Mouse (Mus musculus) lung, embryonic 16.5 days (tissue): ENCODE data around the gene Fto. TPM values are rescaled to one million over a fixed set of nuclear protein-coding genes. Genes with fewer than 3 reads are reported as not detected.

Experiments
- ATAC-seq: fragments of 200-750 bp; cut with Nextera tagmentation; 2 replicates; pipeline ENCODE4 v1.8.0; 2017; ENCODE audit warnings: low read depth, mild to moderate bottlenecking, moderate library complexity
- H3K27ac ChIP-seq: fragments of 300-500 bp; sonication (generic); 2 replicates; pipeline ENCODE4 v1.5.1; 2014; ENCODE audit warnings: mild to moderate bottlenecking, control low read depth, low read length
- H3K27me3 ChIP-seq: fragments of 300-500 bp; sonication (generic); 2 replicates; pipeline ENCODE4 v1.6.1; 2014; ENCODE audit warnings: low read depth, low read length, mixed read lengths; ENCODE audit not compliant: control insufficient read depth, insufficient read depth
- H3K36me3 ChIP-seq: fragments of 300-500 bp; sonication (generic); 2 replicates; pipeline ENCODE4 v1.6.1; 2014; ENCODE audit warnings: low read length; ENCODE audit not compliant: control insufficient read depth, insufficient read depth
- H3K4me1 ChIP-seq: fragments of 300-500 bp; sonication (generic); replicated peaks from 2 replicates; pipeline ENCODE4 v1.6.1; 2014; ENCODE audit warnings: low read length, mixed read lengths; ENCODE audit not compliant: control insufficient read depth, insufficient read depth
- H3K4me2 ChIP-seq: fragments of 300-500 bp; sonication (generic); 2 replicates; pipeline ENCODE4 v1.6.1; 2014; ENCODE audit warnings: low read depth, low read length, control low read depth
- H3K4me3 ChIP-seq: fragments of 300-500 bp; sonication (generic); 2 replicates; pipeline ENCODE4 v1.5.1; 2014; ENCODE audit warnings: mild to moderate bottlenecking, low read length, control low read depth
- H3K9ac ChIP-seq: fragments of 300-500 bp; sonication (generic); 2 replicates; pipeline ENCODE4 v1.6.1; 2014; ENCODE audit warnings: low read length, control low read depth
- H3K9me3 ChIP-seq: fragments of 300-500 bp; sonication (generic); 2 replicates; pipeline ENCODE4 v1.6.1; 2016; ENCODE audit warnings: low read length; ENCODE audit not compliant: control insufficient read depth
- WGBS: fragments of 180-500 bp; shearing (Covaris S2); extraction: QIAGEN DNeasy Blood & Tissue Kit; methylation state at CpG from one replicate; pipeline ENCODE4 v1.1.7; 2014; 5-methylcytosine and 5-hydroxymethylcytosine counted together
- polyA plus RNA-seq: library from polyadenylated mRNA; unstranded; fragments of >200 nt; fragmentation: Nextera tagmentation; extraction: Ambion mirVana; gene quantifications from 2 replicates; pipeline ENCODE4 v1.2.1, GENCODE M21; 2015

The Fto gene
- polyA plus RNA-seq, 1 experiment from 2014 or later, result 97.2 TPM

DNA sequence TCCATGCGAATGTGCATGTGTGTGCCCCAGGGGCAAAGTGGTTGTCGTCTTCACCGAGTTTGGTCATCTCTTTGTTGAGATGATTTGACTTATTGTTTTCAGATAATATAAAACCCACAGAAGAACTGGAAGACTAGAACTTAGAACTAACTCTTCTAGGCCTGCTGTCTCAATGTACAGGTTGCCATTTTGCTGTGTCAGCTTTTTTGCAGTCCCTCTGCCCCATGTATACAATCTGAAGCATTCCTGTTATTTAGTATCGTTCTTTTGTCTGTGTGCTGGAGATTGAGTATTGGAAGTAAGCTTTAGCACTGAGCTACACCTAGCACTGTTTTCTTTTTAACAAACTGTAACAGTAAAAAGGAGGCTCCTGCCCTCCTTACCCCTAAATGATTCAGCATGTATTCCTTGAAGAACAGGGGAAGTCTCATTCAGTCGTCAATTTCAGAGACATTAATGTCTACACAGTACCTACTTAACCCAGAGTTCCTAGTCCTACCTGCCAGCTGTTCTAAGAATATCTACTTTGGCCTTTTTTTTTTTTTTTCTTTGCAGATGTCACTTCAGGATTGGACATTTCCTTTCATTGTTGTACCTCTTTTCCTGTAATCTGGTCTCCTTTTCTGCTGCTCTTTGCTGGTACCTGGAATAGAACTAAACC is 4.4 kb downstream of the Fto start:
- Histone ChIP-seq H3K36me3 (no peaks in the 10 kb centered on the region), H3K9ac (no peak overlapping the region), H3K9me3 (no peaks in the 10 kb centered on the region), H3K4me1 (peaks cover 12% of the 10 kb centered on the region), H3K27ac (no peak overlapping the region), H3K4me2 (no peak overlapping the region), H3K4me3 (no peak overlapping the region), H3K27me3 (no peaks in the 10 kb centered on the region)
- no peak for ATAC-seq
- WGBS, result 89% methylated on average over 5 of the region's 5 CpGs

DNA sequence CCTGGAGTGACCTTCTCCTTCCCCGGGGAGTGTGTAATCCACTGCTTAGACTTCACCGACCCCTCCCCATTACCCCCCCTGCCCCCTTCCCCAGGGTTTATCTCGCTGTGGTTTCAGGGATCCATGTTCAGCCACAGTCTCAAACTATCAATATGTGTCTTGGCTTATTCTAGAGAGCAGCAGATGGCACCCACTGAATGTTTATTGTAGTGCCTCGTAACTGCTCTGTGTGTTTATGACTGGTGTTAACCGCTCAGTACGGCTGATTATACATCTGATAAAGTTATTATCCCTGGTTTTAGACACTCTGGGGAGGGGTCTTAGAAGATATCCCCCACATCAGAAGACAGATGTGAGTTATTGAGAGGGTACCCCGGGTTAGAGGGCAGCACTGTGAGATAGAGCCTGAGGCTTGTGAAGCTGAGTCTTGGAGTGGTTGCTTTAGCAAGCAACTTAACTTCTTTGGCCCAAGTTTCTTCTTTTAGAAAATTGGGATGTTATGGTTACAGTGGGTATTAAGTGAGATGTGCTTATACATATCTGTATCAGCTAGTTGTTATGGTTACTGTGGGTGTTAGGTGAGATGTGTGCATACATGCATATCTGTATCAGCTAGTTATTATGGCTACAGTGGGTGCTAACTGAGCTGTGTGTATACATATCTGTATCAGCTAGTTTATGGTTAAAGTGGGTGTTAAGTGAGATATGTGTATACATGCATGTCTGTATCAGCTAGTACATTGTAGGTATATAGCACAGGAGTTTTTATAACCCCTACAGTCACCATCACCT is 5.8 kb downstream of the Fto start:
- WGBS, result 36% methylated on average over 7 of the region's 7 CpGs
- H3K4me2 ChIP-seq, result no peak overlapping the region
- no peaks in the 10 kb centered on the region for H3K36me3 ChIP-seq
- no peaks in the 10 kb centered on the region for H3K27me3 ChIP-seq
- H3K9ac ChIP-seq, result no peak overlapping the region
- no peaks in the 10 kb centered on the region for H3K9me3 ChIP-seq
- no peak overlapping the region for H3K4me3 ChIP-seq
- H3K27ac ChIP-seq, result no peak overlapping the region
- ATAC-seq, result peak; percentile 78
- peaks cover 16% of the 10 kb centered on the region for H3K4me1 ChIP-seq

DNA sequence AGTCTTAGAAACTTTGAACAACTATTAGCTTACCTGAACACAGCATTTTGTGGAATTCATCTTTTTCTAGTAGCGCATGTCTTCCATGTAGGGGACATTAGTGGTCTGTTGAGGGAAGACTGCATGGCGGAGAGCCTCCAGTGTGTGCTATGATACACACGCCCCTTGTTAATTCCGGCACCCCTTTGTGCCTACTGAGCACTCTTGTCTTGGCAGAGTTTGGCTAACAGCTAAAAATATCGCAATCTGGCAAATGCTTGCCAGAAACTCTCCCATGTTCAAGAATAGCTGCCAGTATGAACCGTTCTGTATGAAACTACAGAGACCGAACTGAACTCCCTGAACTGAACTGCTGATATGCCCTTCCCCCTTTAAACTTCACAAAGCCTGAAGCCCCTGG is 10.2 kb downstream of the Fto start:
- ATAC-seq, result no peak
- Histone ChIP-seq H3K9ac (no peak overlapping the region), H3K4me1 (peaks cover 7% of the 10 kb centered on the region), H3K4me2 (no peak overlapping the region), H3K36me3 (no peaks in the 10 kb centered on the region), H3K27me3 (no peaks in the 10 kb centered on the region), H3K27ac (no peak overlapping the region), H3K9me3 (no peaks in the 10 kb centered on the region), H3K4me3 (no peak overlapping the region)
- WGBS, result 78% methylated on average over 7 of the region's 7 CpGs

DNA sequence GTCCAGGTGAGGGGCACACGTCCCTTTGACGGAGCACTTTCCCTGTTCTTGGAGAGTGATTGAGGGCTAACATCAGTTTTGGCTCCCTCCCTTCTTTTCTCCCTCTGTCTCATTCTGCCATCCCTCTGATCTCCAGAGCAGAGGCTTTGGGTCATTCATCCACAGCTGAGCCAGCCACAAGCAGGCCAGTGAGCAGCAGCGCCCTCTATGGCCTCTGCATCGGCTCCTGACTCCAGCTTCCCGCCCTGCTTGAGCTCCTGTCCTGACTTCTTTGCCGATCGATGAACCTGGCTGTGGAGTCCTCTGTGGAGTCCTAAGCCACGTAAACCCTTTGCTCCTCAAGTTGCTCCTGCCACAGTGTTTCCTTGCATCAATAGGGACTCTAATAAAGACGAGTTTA is 10.9 kb downstream of the Fto start:
- Histone ChIP-seq H3K4me2 (no peak overlapping the region), H3K9me3 (no peaks in the 10 kb centered on the region), H3K27me3 (no peaks in the 10 kb centered on the region), H3K4me3 (no peak overlapping the region), H3K36me3 (no peaks in the 10 kb centered on the region), H3K27ac (no peak overlapping the region), H3K4me1 (peaks cover 14% of the 10 kb centered on the region), H3K9ac (no peak overlapping the region)
- 71% methylated on average over 9 of the region's 9 CpGs for WGBS
- ATAC-seq, result no peak

DNA sequence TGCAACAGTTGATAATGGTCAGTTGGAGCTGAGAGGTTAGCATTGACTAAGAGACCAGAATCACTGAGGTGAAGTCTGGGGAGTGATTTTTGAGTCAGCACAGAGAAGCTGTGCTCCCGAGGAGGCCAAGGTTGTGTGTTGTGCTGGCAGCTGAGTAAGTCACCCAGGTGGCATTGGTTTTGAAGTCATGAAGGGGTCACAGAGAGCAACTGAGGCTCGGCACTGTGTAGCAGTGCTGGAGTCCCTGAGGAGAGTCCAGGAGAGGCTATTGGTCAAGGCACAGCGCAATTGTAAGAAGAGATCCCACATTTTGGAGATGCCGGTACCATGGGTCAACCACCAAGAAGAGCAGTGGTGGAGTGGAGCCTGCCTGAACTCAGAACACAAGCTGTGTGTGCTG is 11.6 kb downstream of the Fto start:
- Histone ChIP-seq H3K27ac (no peak overlapping the region), H3K27me3 (no peaks in the 10 kb centered on the region), H3K4me3 (no peak overlapping the region), H3K9me3 (no peaks in the 10 kb centered on the region), H3K4me2 (no peak overlapping the region), H3K36me3 (no peaks in the 10 kb centered on the region), H3K9ac (no peak overlapping the region), H3K4me1 (peaks cover 20% of the 10 kb centered on the region)
- ATAC-seq, result no peak
- 91% methylated on average over 4 of the region's 4 CpGs for WGBS

DNA sequence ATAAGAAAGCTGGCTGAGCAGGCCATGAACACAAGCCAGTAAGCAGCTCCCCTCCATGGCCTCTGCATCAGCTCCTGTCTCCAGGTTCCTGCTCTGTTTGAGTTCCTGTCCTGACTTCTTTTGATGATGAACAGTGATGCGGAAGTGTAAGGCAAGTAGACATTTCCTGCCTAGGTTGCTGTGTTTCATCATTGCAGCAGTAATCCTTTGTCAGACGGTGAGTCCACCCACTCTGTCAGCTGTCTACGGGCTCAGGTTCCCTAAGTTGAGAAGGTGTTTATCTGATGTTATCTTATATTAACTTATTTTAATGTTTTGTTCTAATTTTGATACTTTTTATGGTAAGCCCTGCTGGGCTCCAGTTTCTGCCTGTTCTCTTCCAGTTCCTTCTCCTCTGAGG is 12.7 kb downstream of the Fto start:
- Histone ChIP-seq H3K27me3 (no peaks in the 10 kb centered on the region), H3K4me2 (no peak overlapping the region), H3K9ac (no peak overlapping the region), H3K9me3 (no peaks in the 10 kb centered on the region), H3K4me1 (peaks cover 31% of the 10 kb centered on the region), H3K4me3 (no peak overlapping the region), H3K27ac (no peak overlapping the region), H3K36me3 (no peaks in the 10 kb centered on the region)
- 71% methylated on average over 3 of the region's 3 CpGs for WGBS
- ATAC-seq, result no peak

DNA sequence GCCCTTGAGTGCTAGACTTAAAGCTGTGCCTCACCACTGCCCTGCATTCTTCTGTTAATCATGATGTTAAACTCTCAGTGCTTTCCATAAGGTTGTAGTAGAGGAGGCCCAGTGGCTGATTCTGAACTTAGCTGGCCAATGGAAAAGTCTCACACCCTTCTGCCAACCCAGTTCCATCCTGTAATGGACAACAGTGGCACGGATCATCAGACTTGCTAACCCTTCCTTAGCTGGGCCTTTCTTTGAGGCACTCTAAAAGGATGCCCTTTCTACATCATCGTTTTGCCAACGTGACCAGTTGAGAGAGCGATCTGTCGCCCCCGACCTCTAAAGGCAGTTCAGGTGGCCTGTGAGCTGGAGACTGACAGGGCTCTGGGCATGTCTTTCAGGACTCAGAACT is 13.6 kb downstream of the Fto start:
- Histone ChIP-seq H3K9me3 (no peaks in the 10 kb centered on the region), H3K4me1 (peaks cover 38% of the 10 kb centered on the region), H3K4me2 (no peak overlapping the region), H3K9ac (no peak overlapping the region), H3K27ac (no peak overlapping the region), H3K27me3 (no peaks in the 10 kb centered on the region), H3K4me3 (no peak overlapping the region), H3K36me3 (no peaks in the 10 kb centered on the region)
- ATAC-seq, result no peak
- 87% methylated on average over 6 of the region's 6 CpGs for WGBS

DNA sequence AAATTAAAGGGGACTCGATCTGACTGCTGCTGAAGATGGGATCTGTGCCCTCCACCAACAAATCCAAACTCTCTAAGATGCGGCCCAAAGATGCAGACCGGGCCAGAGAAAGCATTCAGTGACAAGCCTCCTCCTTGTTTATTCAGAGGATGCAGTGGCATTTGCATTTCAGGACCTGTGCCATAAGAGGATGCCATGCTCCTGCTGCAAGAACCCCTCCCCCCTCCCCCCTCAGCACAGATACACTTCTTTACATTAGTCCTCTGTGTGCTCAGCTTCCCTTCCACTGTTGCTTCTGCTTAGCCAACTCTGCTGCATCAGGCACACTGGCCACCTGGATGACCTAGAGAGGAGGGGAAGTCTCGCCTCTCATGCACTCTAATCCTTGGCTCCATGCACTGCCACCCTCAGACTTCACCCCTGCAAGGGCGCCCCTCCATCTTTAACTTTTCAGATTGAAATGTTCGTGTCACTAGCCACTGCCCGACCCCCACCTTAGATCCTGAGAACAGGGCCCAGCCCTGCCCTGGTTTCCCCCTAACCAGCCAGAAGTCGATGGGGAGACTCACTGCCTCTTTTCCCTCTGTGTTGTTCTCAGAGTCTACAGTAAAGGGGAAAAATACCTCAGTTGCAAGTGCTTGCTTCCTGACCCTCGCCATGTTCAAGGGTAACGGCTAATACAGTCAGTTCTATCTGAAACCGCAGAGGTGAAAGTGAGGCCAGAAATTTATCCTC is 14.3 kb downstream of the Fto start:
- peaks cover 41% of the 10 kb centered on the region for H3K4me1 ChIP-seq
- no peaks in the 10 kb centered on the region for H3K9me3 ChIP-seq
- no peaks in the 10 kb centered on the region for H3K36me3 ChIP-seq
- ATAC-seq, result no peak
- H3K27ac ChIP-seq, result no peak overlapping the region
- H3K27me3 ChIP-seq, result no peaks in the 10 kb centered on the region
- WGBS, result 85% methylated on average over 11 of the region's 11 CpGs
- H3K4me3 ChIP-seq, result no peak overlapping the region
- no peak overlapping the region for H3K4me2 ChIP-seq
- no peak overlapping the region for H3K9ac ChIP-seq

DNA sequence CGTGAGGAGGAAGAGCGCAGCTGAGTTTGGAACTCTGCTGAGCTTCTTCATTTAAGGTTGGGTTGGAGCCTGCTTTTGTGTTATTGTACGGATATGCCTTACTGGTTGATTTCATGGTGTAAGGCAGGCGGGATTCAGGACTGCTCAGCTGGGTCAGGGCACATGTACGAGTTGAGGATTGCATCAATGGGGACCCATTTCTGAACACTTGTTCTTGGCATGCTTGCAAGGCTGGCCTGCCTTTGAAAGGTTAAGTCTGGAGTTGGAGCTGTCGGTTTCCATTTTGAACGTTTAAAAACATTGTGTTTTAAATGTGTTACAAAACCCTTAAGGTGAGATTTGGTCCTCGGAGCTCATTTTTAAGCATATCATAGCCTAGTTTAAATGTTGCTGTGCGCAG is 15.7 kb downstream of the Fto start:
- no peak overlapping the region for H3K4me2 ChIP-seq
- H3K27ac ChIP-seq, result peak overlapping the region; percentile 19
- no peak overlapping the region for H3K4me3 ChIP-seq
- ATAC-seq, result no peak
- H3K9me3 ChIP-seq, result no peaks in the 10 kb centered on the region
- no peaks in the 10 kb centered on the region for H3K36me3 ChIP-seq
- 76% methylated on average over 9 of the region's 9 CpGs for WGBS
- H3K9ac ChIP-seq, result 0 out of 2 replicates have a peak overlapping the region, but pooled peaks have one; percentile 48
- peaks cover 39% of the 10 kb centered on the region for H3K4me1 ChIP-seq
- H3K27me3 ChIP-seq, result no peaks in the 10 kb centered on the region
